Mouse (Mus musculus) lung, postnatal 0 days (tissue): ENCODE results near the gene Nr2c2.

ENCODE experiments used
- CTCF ChIP-seq: IDR thresholded peaks from 2 replicates; pipeline ENCODE4 v1.5.1; 2016; ENCODE audit warnings: antibody characterized with exemption, mild to moderate bottlenecking
- EP300 ChIP-seq: IDR thresholded peaks from 2 replicates; pipeline ENCODE4 v1.6.1; 2016; ENCODE audit warnings: antibody characterized with exemption, mild to moderate bottlenecking, control low read depth

GRCm38 (mm10) chr6:92219445-92219844, 128.3 kb downstream of the Nr2c2 start:
- peak; percentile 72 for TF ChIP-seq CTCF
- TF ChIP-seq EP300 = no peak
